Mouse (Mus musculus) c-Kit-positive CD71-negative TER-119-negative erythroid progenitor cells, embryonic 14.5 days (primary cell): ENCODE measurements around the gene 1700029H14Rik.

Experiments
- DNase-seq: peaks from one replicate; pipeline ENCODE4 v3.0.0-alpha.2; 2013; ENCODE audit warnings: low read depth

The 1700029H14Rik gene

DNA sequence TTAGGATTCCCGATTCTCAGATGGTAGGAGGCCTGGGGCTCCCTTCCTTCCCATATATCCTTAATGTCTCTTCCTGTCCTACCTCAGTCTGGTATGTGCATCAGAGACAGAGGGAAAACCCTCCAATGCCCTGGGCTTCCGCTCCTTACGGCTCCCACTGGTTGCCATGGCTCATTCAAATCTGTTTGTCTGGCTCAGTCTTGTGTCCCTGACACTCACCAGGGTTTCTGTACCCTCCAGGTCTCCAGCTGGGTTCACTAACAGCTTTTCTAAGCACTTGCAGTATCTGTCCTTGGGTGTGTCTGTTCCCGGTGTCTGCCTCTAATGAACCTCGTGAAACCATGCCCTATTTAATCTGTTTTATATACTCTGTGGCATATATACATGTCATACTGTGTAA, 20.7 kb downstream of the 1700029H14Rik start:
- no peak for DNase-seq

DNA sequence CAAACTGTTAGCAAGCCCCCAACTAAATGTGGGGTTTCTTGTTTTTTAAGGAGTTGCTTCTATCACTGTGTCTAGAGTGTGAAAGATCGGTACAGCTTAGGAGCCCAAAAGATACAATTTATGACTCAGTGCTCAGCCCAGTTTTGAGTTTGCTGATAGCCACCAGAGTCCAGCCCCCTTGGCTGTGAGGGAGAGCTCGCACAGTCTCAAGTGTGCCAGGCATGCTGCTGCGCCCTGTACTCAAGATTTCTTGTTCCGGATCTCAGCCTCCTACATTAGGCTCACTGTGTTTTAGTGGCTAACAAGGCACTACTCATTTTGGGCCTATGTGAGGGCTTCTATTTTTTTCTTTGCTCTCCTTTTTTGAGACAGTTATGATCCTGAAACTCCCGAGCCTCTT, 22.1 kb downstream of the 1700029H14Rik start:
- no peak for DNase-seq

- DNase-seq, result no peak
These were observed 23.4 kb downstream of the 1700029H14Rik start for GRCm38 (mm10) chr8:13538821-13539220.

DNA sequence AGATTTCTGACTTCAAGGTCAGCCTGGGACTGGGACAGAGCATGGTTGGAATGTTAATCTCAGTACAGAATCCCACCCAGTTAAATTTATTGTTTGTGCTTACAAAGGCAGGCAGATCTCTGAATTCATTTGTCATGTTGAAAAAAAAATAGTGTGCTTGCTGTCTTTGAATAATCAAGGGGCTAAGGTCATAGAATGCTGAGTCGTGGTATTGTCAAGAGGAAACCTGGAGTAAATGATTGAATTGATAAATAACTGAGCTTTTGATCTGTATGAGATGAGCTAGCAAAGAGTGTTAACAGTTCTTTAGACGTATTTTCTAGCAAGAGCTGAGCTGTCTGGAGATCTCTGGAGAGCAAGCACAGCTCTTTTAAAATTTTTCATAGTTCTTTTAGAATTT, 25.2 kb downstream of the 1700029H14Rik start:
- no peak for DNase-seq

DNA sequence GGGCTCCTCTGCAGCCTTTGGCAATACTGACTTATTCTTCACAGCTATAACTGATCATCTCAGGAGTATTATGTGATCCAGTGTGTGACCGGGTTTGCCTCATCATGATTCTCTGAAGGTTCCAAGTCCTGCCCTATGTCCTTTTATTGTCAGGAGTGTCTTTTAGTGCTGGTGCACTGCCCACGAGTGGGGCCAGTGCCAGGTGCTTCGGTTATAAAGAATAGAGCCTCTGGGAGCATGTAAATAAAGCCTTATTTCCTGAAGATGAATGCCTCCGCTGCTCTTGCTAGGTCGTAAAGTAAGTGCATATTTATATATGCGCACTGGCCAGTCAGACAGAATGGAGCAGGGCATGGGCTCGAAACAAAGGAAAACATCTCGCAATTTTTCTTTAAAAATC, 29.1 kb downstream of the 1700029H14Rik start:
- DNase-seq, result no peak

DNA sequence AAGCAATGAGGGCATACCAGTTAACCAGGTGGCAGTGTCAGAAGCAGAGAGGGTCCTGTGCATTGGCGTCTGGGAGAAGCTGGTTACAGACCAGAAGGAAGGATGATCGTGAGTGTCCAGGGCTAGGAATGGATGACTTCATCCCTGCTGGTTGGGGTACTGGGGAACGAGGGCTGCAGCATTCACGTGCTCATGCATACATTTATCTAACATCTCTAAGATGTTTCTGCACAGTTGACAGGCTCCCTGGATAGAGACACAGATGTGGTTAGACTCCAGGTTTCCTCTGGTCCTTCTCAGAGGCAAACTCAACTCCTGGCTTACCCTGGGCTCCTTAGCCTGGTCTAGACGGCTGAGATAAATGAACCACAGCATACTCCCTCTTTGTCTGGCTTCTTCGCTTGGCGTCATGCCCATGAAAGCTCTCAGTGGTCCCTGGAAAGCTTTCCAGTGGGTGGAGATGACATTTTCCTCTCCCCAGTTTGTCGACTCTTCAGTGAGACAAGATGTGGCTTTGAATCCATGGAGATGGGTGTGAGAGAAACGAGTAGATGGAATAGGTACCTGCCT, 30.6 kb downstream of the 1700029H14Rik start:
- no peak for DNase-seq

DNA sequence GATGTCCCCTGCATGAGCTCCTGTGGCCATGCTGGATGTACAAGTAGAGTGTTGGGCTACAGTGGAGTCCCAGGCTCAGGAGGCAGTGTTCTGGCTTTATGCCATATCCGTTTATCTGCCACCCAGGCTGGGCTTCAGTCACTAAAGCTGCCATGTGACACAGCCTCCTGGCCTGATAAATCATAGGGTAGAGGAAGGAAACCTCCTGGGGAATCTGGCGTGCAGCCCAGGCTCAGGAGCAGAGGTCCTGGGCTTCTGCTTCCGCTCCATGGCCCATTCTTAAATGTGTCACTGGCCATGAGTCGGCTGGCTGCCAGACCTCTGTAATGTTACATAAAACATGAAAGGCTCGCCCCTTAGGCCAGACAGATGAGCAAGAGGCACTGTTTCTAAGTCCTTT, 31.3 kb downstream of the 1700029H14Rik start:
- DNase-seq, result no peak

GRCm38 (mm10) chr8:13530401-13530800, 31.9 kb downstream of the 1700029H14Rik start:
- no peak for DNase-seq

DNA sequence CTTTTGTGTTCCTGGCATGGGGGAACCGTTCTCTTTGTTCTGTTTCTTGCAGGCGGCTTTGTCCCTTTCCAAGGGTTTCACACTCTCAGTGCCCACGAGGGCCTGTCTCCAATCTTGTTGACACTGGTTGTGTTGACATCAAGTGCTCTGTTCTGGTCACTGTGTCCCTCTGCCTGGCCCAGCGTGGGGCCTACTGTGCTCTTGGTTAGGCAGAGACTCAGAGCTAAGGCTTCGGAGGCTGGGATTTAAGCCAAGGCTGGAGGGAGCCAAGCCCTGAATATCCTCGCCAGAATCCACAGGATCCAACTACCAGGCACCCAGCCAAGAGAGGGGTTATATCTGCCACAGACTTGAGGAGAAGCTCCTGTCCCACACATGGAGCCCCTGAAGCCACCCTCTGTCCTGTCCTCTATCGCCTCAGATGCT, 32.4 kb downstream of the 1700029H14Rik start:
- no peak for DNase-seq

DNA sequence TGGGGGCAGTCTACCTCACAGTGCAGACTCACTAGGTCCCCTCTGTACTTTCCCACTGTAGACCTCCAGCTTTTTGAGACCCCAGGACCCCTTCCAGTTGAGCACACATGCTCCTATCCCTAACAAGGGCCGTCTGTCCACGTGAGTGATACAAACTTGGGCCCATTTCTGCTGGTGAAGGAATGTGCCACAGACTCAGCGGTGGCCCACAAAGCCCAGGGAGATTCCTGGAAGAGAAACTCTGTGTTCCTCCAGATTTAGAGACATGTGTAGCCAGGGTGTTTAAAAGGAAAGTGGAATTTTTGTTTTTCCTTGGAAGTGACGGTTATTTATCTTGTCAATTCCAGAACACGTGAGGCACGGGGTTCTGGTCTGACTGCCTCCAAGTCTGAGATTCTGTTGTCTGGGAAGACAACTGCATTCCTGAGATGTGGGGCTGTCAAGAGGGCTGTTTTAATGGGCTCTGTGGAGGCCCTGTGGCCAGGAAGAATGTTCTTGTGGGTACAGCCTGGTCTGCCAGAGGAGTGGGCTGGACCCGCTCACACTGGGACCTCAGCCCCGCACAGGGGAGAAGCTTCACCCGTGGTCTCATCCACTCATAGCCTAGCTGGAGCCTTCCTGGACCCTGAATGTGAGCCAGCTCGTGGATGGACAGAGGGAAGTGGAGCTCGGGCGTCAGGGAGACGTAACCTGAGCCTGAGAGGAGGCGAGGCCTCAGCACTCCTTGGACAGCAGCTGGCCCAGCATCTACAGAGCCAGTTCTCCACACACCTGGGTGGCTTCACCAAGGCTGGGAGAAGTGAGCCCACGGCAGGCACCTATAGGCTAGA, 33.0 kb downstream of the 1700029H14Rik start:
- no peak for DNase-seq

DNA sequence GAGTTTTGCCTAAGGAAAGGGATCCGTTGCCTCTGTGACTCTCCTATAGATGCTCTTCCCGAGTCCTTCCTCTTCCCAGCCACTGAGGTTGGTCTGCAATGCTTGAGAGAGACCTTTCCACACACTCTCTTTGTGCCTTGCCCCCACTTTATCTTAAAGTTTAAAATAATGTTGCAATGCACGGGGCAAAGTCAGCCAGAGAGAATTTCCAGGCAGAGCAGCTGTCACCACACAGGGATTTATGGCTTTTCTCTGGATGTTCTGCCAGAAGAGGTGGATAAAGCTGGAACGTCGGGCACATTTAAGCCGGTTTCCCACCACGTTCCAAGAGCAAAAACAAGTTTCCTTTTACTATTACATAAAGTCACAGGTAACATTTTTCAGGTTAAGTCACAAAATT, 40.9 kb downstream of the 1700029H14Rik start:
- DNase-seq, result no peak

- no peak for DNase-seq
These were observed 41.9 kb downstream of the 1700029H14Rik start for GRCm38 (mm10) chr8:13520349-13520748.

DNA sequence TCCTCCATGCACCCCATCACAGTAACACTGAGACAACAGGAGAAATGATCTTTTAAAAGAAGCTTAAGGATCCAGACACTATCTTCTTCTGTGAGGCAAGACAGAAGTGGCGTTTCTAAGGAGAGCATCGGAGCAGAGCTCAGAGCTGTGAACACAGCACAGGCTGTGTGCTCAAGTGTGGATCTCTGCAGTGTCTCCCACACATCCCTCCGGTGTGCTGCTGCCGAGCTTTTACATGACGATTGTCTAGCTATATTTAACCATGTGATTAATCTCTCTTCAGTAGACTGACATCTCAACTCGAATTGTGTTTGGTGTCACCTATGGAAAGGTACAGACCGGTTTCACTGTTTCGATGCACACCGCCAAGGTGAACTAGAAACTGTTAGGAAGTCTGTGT, 42.8 kb downstream of the 1700029H14Rik start:
- DNase-seq, result no peak

DNA sequence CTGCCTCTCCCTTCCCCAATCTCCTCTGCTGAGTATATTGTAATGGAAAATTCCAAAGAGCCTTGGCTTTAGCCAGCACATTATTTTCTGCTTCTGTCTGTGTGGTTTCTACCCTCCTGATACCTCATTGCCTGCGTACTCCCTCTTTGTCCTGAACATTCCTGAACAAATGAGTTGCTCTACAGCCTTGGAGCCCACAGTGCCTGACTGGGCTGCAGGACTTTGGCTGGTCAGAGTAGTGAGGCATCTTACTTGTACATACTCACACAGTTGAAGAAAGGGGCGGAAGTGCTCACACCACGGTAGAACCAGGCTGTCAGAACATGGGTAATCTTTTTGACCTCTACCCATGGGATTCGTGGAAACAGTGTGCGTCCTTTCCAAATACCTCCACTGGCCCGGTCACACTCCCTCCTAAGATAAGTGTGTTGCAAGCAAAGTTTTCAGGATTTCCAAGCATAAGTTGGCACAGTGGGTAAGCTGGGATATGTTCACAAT, 44.9 kb downstream of the 1700029H14Rik start:
- no peak for DNase-seq

DNA sequence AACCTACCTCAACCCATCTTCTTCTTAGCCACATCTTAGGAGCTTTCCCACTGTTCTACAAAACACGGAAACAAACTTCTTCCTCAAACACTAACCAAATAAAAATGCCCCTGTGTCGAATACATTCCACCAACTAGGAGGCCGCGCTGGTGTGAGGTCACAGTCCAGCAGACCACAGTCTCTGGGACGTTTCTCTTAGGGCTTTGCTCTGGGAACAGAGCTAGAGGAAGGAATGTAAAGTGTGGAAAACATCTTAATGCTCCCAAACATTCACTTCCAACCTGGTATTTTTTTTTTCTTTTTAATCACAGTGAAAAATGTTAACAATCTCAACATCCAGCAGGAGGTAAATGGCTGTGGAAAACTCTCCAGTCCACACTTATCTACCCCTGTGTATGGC, 45.5 kb downstream of the 1700029H14Rik start:
- DNase-seq, result no peak

- no peak for DNase-seq
These were observed 46.2 kb downstream of the 1700029H14Rik start for GRCm38 (mm10) chr8:13516011-13516442.

- DNase-seq, result no peak
These were observed 48.5 kb downstream of the 1700029H14Rik start for GRCm38 (mm10) chr8:13513556-13514370.

DNA sequence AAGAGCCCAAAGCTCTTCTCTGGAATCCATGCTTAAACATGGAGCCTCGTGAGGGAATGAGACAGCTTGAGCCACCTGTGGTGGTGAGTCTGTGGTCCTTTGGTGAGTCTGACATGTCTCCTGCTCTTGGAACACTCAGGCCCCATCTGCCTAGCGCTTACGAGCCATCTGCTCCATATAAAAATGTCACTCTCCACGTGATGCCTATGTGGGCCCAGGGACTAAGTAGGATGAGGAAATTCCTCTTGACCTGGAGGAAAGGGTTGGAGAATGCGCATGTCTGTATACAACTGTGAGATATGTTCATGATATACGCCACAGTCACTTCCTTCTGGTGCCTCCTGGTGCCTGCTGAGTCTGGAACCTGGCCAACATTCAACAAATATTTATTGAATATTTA, 49.6 kb downstream of the 1700029H14Rik start:
- DNase-seq, result no peak

GRCm38 (mm10) chr8:13512016-13512415, 50.2 kb downstream of the 1700029H14Rik start:
- DNase-seq, result no peak

DNA sequence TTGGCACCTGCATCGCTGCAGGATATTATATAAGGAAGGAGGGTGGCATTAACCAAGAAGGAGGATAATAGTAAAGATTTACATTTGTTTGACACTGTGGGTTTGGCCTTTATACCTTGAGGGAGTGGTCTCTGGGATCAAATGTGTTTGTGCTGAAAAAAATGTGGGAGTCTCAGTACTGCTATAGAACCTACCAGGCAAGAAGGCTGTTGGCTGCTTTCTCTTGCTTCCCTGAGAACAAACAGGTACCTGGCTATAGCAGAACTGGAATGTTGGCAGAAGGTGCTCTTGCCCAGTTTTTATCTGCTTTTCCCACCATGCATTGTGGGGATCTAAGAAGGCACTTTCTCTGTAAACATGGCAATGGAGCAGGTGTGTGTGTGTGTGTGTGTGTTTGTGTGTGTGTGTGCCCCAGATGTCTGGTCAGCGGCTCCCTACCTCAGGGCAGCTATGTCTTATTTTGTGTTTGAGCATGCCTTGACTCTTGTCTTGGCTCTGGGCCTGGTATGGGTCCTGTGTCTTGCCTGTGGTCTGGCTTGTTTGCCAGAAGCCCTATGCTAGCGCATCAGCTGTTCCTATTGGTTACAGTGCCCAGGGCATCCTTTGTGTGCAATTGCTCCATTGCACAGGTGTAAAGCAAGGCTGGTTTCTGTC, 54.9 kb downstream of the 1700029H14Rik start:
- DNase-seq, result no peak

- no peak for DNase-seq
These were observed 55.4 kb downstream of the 1700029H14Rik start for GRCm38 (mm10) chr8:13506849-13507248.
